Mouse (Mus musculus): ENCODE data around the gene Olfr799. TPM values are rescaled to one million over a fixed set of nuclear protein-coding genes. Genes with fewer than 3 reads are reported as not detected.

The Olfr799 gene
- not detected in 2 replicates for polyA plus RNA-seq (2015; fragmentation: Nextera tagmentation; extraction: Ambion mirVana)

GRCm38 (mm10) chr10:129637184-129637583 lies at the start of gene Olfr799:
Olfr799 (plus strand) TSS chr10:129637484.
- Histone ChIP-seq H3K4me3 (no peak within 1 kb of the TSS), H3K9ac (no peak within 1 kb of the TSS), H3K36me3 (ENCODE audit: poor library complexity, severe bottlenecking) (no peaks in the 10 kb centered on the region), H3K4me1 (no peaks in the 10 kb centered on the region), H3K27ac (no peak within 1 kb of the TSS), H3K9me3 (replicated peaks) (no peaks in the 10 kb centered on the region), H3K27me3 (no peaks in the 10 kb centered on the region), H3K4me2 (no peak within 1 kb of the TSS)
- ATAC-seq = no peak
- 43% methylated on average over 1 of the region's 1 CpGs for WGBS

- Histone ChIP-seq H3K27me3 (no peaks in the 10 kb centered on the region), H3K9me3 (replicated peaks) (no peaks in the 10 kb centered on the region), H3K4me1 (no peaks in the 10 kb centered on the region), H3K27ac (no peak within 1 kb of the TSS), H3K36me3 (ENCODE audit: poor library complexity, severe bottlenecking) (no peaks in the 10 kb centered on the region), H3K4me3 (no peak within 1 kb of the TSS), H3K9ac (no peak within 1 kb of the TSS), H3K4me2 (no peak within 1 kb of the TSS)
- ATAC-seq = no peak
- 94% methylated on average over 1 of the region's 1 CpGs for WGBS
Observed at GRCm38 (mm10) chr10:129612470-129612869, 24.8 kb upstream of the Olfr799 start, which contains the start of gene Olfr796. Olfr796 (minus strand) TSS chr10:129612570.

GRCm38 (mm10) chr10:129621724-129622123 lies 15.6 kb upstream of the Olfr799 start:
- Histone ChIP-seq H3K36me3 (ENCODE audit: poor library complexity, severe bottlenecking) (no peaks in the 10 kb centered on the region), H3K4me3 (no peak overlapping the region), H3K4me2 (no peak overlapping the region), H3K9ac (no peak overlapping the region), H3K9me3 (replicated peaks) (no peaks in the 10 kb centered on the region), H3K4me1 (no peaks in the 10 kb centered on the region), H3K27me3 (no peaks in the 10 kb centered on the region), H3K27ac (no peak overlapping the region)
- WGBS = 31% methylated on average over 1 of the region's 1 CpGs
- ATAC-seq = 0 out of 2 replicates have a peak, but pooled peaks have one; percentile 21

- Histone ChIP-seq H3K36me3 (ENCODE audit: poor library complexity, severe bottlenecking) (no peaks in the 10 kb centered on the region), H3K9ac (no peak overlapping the region), H3K27ac (no peak overlapping the region), H3K4me1 (no peaks in the 10 kb centered on the region), H3K9me3 (replicated peaks) (no peaks in the 10 kb centered on the region), H3K4me3 (no peak overlapping the region), H3K27me3 (no peaks in the 10 kb centered on the region), H3K4me2 (no peak overlapping the region)
- no peak for ATAC-seq
Observed at GRCm38 (mm10) chr10:129623251-129623650, 14.0 kb upstream of the Olfr799 start.

- Histone ChIP-seq H3K27ac (no peak within 1 kb of the TSS), H3K9me3 (replicated peaks) (no peaks in the 10 kb centered on the region), H3K4me1 (no peaks in the 10 kb centered on the region), H3K4me2 (no peak within 1 kb of the TSS), H3K36me3 (ENCODE audit: poor library complexity, severe bottlenecking) (no peaks in the 10 kb centered on the region), H3K27me3 (no peaks in the 10 kb centered on the region), H3K4me3 (no peak within 1 kb of the TSS), H3K9ac (no peak within 1 kb of the TSS)
- 86% methylated on average over 1 of the region's 1 CpGs for WGBS
- no peak for ATAC-seq
Observed at GRCm38 (mm10) chr10:129627834-129628233, 9.4 kb upstream of the Olfr799 start, which contains the start of gene Olfr798. Olfr798 (minus strand) TSS chr10:129627934.

- no peak for ATAC-seq
- Histone ChIP-seq H3K9ac (no peak overlapping the region), H3K4me2 (no peak overlapping the region), H3K9me3 (replicated peaks) (no peaks in the 10 kb centered on the region), H3K4me3 (no peak overlapping the region), H3K36me3 (ENCODE audit: poor library complexity, severe bottlenecking) (no peaks in the 10 kb centered on the region), H3K27me3 (no peaks in the 10 kb centered on the region), H3K27ac (no peak overlapping the region), H3K4me1 (no peaks in the 10 kb centered on the region)
- WGBS = 89% methylated on average over 1 of the region's 1 CpGs
Observed at GRCm38 (mm10) chr10:129651763-129652162, 14.5 kb downstream of the Olfr799 start.

- Histone ChIP-seq H3K9ac (no peak within 1 kb of the TSS), H3K4me3 (no peak within 1 kb of the TSS), H3K4me1 (no peaks in the 10 kb centered on the region), H3K27ac (no peak within 1 kb of the TSS), H3K36me3 (ENCODE audit: poor library complexity, severe bottlenecking) (no peaks in the 10 kb centered on the region), H3K27me3 (no peaks in the 10 kb centered on the region), H3K9me3 (replicated peaks) (no peaks in the 10 kb centered on the region), H3K4me2 (no peak within 1 kb of the TSS)
- no peak for ATAC-seq
Observed at GRCm38 (mm10) chr10:129657394-129657793, 20.1 kb downstream of the Olfr799 start, which contains the start of gene Olfr800. Olfr800 (plus strand) TSS chr10:129657694.

- WGBS = 83% methylated on average over 1 of the region's 1 CpGs
- Histone ChIP-seq H3K4me1 (no peaks in the 10 kb centered on the region), H3K9ac (no peak within 1 kb of the TSS), H3K27me3 (no peaks in the 10 kb centered on the region), H3K36me3 (ENCODE audit: poor library complexity, severe bottlenecking) (no peaks in the 10 kb centered on the region), H3K9me3 (replicated peaks) (no peaks in the 10 kb centered on the region), H3K27ac (no peak within 1 kb of the TSS), H3K4me2 (no peak within 1 kb of the TSS), H3K4me3 (no peak within 1 kb of the TSS)
- ATAC-seq = no peak
Observed at GRCm38 (mm10) chr10:129673765-129674164, 36.5 kb downstream of the Olfr799 start, which contains the start of gene Olfr801. Olfr801 (minus strand) TSS chr10:129673865.

GRCm38 (mm10) chr10:129688069-129688468 lies 50.8 kb downstream of the Olfr799 start, which contains the start of gene Olfr802:
Olfr802 (minus strand) TSS chr10:129688169.
- no peaks in the 10 kb centered on the region for H3K9me3 ChIP-seq (replicated peaks)
- WGBS = 65% methylated on average over 1 of the region's 1 CpGs
- H3K9ac ChIP-seq = no peak within 1 kb of the TSS
- no peaks in the 10 kb centered on the region for H3K36me3 ChIP-seq (ENCODE audit: poor library complexity, severe bottlenecking)
- ATAC-seq = no peak
- H3K4me1 ChIP-seq = no peaks in the 10 kb centered on the region
- no peak within 1 kb of the TSS for H3K27ac ChIP-seq
- no peaks in the 10 kb centered on the region for H3K27me3 ChIP-seq
- H3K4me3 ChIP-seq = no peak within 1 kb of the TSS
- no peak within 1 kb of the TSS for H3K4me2 ChIP-seq

GRCm38 (mm10) chr10:129694186-129694585 lies 56.9 kb downstream of the Olfr799 start, which contains the start of gene Olfr803:
Olfr803 (minus strand) TSS chr10:129694286.
- Histone ChIP-seq H3K4me1 (no peaks in the 10 kb centered on the region), H3K9ac (no peak within 1 kb of the TSS), H3K36me3 (ENCODE audit: poor library complexity, severe bottlenecking) (no peaks in the 10 kb centered on the region), H3K27me3 (no peaks in the 10 kb centered on the region), H3K27ac (no peak within 1 kb of the TSS), H3K4me3 (no peak within 1 kb of the TSS), H3K4me2 (no peak within 1 kb of the TSS), H3K9me3 (replicated peaks) (no peaks in the 10 kb centered on the region)
- no peak for ATAC-seq
- 90% methylated on average over 2 of the region's 2 CpGs for WGBS

Other genes starting within 250 kb of the Olfr799 start
- not detected in 2 replicates for gene Olfr785, start 232.1 kb upstream of the Olfr799 start, polyA plus RNA-seq (2015; fragmentation: Nextera tagmentation; extraction: Ambion mirVana)
- gene Olfr786, start 210.2 kb upstream of the Olfr799 start, polyA plus RNA-seq (2015; fragmentation: Nextera tagmentation; extraction: Ambion mirVana) = not detected in 2 replicates
- not detected in 2 replicates for gene Olfr787, start 175.6 kb upstream of the Olfr799 start, polyA plus RNA-seq (2015; fragmentation: Nextera tagmentation; extraction: Ambion mirVana)
- not detected in 2 replicates for gene Olfr788, start 166.5 kb upstream of the Olfr799 start, polyA plus RNA-seq (2015; fragmentation: Nextera tagmentation; extraction: Ambion mirVana)
- gene Olfr789, start 152.7 kb upstream of the Olfr799 start, polyA plus RNA-seq (2015; fragmentation: Nextera tagmentation; extraction: Ambion mirVana) = not detected in 2 replicates
- not detected in 2 replicates for gene Olfr790, start 139.0 kb upstream of the Olfr799 start, polyA plus RNA-seq (2015; fragmentation: Nextera tagmentation; extraction: Ambion mirVana)
- gene Olfr791, start 115.7 kb upstream of the Olfr799 start, polyA plus RNA-seq (2015; fragmentation: Nextera tagmentation; extraction: Ambion mirVana) = not detected in 2 replicates
- gene Olfr792, start 98.3 kb upstream of the Olfr799 start, polyA plus RNA-seq (2015; fragmentation: Nextera tagmentation; extraction: Ambion mirVana) = not detected in 2 replicates
- gene Olfr794, start 69.8 kb upstream of the Olfr799 start, polyA plus RNA-seq (2015; fragmentation: Nextera tagmentation; extraction: Ambion mirVana) = not detected in 2 replicates
- not detected in 2 replicates for gene Olfr796, start 24.9 kb upstream of the Olfr799 start, polyA plus RNA-seq (2015; fragmentation: Nextera tagmentation; extraction: Ambion mirVana)
- not detected in 2 replicates for gene Olfr798, start 9.6 kb upstream of the Olfr799 start, polyA plus RNA-seq (2015; fragmentation: Nextera tagmentation; extraction: Ambion mirVana)
- gene Olfr800, start 20.2 kb downstream of the Olfr799 start, polyA plus RNA-seq (2015; fragmentation: Nextera tagmentation; extraction: Ambion mirVana) = not detected in 2 replicates
- not detected in 2 replicates for gene Olfr801, start 36.4 kb downstream of the Olfr799 start, polyA plus RNA-seq (2015; fragmentation: Nextera tagmentation; extraction: Ambion mirVana)
- gene Olfr802, start 50.7 kb downstream of the Olfr799 start, polyA plus RNA-seq (2015; fragmentation: Nextera tagmentation; extraction: Ambion mirVana) = not detected in 2 replicates
- not detected in 2 replicates for gene Olfr803, start 56.8 kb downstream of the Olfr799 start, polyA plus RNA-seq (2015; fragmentation: Nextera tagmentation; extraction: Ambion mirVana)
- not detected in 2 replicates for gene Olfr804, start 65.7 kb downstream of the Olfr799 start, polyA plus RNA-seq (2015; fragmentation: Nextera tagmentation; extraction: Ambion mirVana)
- not detected in 2 replicates for gene Olfr805, start 91.9 kb downstream of the Olfr799 start, polyA plus RNA-seq (2015; fragmentation: Nextera tagmentation; extraction: Ambion mirVana)
- not detected in 2 replicates for gene Olfr806, start 104.4 kb downstream of the Olfr799 start, polyA plus RNA-seq (2015; fragmentation: Nextera tagmentation; extraction: Ambion mirVana)
- not detected in 2 replicates for gene Olfr807, start 120.3 kb downstream of the Olfr799 start, polyA plus RNA-seq (2015; fragmentation: Nextera tagmentation; extraction: Ambion mirVana)
- gene Olfr808, start 128.0 kb downstream of the Olfr799 start, polyA plus RNA-seq (2015; fragmentation: Nextera tagmentation; extraction: Ambion mirVana) = not detected in 2 replicates
- gene Olfr809, start 137.2 kb downstream of the Olfr799 start, polyA plus RNA-seq (2015; fragmentation: Nextera tagmentation; extraction: Ambion mirVana) = not detected in 2 replicates
- gene Olfr810, start 157.4 kb downstream of the Olfr799 start, polyA plus RNA-seq (2015; fragmentation: Nextera tagmentation; extraction: Ambion mirVana) = not detected in 2 replicates
- gene Olfr811, start 166.9 kb downstream of the Olfr799 start, polyA plus RNA-seq (2015; fragmentation: Nextera tagmentation; extraction: Ambion mirVana) = not detected in 2 replicates
- gene Olfr812, start 208.6 kb downstream of the Olfr799 start, polyA plus RNA-seq (2015; fragmentation: Nextera tagmentation; extraction: Ambion mirVana) = not detected in 2 replicates
- gene Olfr813, start 217.9 kb downstream of the Olfr799 start, polyA plus RNA-seq (2015; fragmentation: Nextera tagmentation; extraction: Ambion mirVana) = not detected in 2 replicates
- gene Olfr814, start 242.4 kb downstream of the Olfr799 start, polyA plus RNA-seq (2015; fragmentation: Nextera tagmentation; extraction: Ambion mirVana) = not detected in 2 replicates